Mouse (Mus musculus) adrenal gland, adult 2 months (tissue): ENCODE results near the gene Tcf12. TPM values are rescaled to one million over a fixed set of nuclear protein-coding genes. Genes with fewer than 3 reads are reported as not detected.

Source experiments
- DNase-seq: peaks from one replicate; pipeline ENCODE4 v3.0.0; 2021
- polyA plus RNA-seq: library from polyadenylated mRNA; depleted of rRNA; stranded (reverse); fragments of >200 nt; gene quantifications from 2 replicates; pipeline ENCODE4 v1.2.3, GENCODE M21; 2012
- total RNA-seq, 2 experiments: library from RNA; stranded (reverse); gene quantifications; 2 replicates each; pipeline ENCODE4 v1.2.3; 2021

The Tcf12 gene
- total and polyA plus RNA-seq, 3 experiments, result 50.2 to 97.5 (median 81.1) TPM

DNA sequence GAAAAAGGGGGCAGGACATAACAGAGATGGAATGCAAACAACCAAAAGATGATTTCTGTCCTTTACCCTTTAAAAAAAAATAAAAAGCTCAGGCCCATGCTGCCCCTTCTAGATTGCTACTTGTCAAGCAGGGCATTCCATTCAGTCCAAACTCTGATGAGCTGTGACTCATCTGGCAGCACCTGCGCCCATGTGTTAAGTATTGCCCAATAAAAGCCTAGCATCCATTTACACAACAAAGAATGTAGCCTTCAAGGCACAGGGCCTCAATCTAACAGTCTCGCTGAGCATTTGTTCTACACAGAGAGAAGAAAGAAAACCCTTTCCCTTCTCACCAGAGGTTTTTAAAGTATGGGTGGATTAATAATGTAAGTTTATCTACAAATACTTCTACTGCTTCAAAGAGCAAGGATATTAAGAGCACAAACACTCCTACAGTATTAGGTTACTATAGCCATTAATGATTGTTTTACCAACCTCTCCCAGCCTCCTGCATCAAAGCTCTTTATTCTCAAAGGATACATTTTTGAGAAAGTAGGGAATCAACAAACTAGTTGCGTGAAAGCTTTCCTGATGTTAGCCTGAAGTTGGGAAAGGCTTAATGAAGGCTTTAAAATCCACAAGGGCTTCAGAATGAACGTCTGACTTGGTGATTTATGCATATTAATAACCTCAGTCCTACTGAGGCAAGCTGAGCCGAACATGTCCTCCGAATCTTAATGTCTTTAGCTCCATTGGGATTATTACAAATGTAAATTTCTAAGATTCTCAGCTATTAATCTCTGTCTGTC lies 195.6 kb downstream of the Tcf12 start:
- DNase-seq, result peak; percentile 24

DNA sequence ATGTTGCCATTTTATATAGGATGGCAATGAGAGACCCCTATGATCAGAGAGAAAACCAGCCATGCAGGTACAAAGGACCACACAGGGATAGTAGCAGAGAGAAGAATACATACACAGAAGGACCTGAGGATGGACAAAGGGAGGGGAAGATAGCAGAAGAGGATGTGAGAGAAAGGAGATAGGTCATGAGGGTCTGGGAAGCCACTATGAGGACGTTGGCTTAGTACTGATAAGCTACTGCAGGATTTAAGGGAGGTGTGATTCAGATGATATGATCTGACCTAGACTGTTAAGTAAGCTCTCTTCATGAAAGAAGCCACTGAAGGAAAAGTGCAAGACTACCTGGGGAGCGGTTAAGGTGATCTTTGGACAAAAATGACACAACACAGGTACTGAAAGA lies 205.1 kb downstream of the Tcf12 start:
- no peak for DNase-seq

DNA sequence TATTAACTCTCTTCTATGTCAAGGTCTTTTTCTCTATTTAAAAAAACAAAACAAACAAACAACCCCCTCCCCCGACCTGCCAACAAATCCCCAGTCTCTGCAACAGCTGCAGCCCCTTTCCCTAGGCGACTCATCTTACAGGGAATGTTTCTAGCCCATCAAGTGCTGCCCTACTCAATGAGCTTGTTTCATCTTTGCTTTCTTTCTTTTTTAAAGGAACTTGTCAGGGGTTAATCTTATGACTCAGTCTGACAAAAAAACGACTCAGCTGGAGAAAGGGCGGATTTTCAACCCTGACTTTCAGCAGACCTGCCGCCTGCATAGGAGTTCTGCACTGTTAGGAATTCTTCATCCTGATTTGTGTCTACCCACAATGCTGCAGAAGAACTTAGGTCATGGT lies 212.8 kb downstream of the Tcf12 start:
- DNase-seq, result no peak

DNA sequence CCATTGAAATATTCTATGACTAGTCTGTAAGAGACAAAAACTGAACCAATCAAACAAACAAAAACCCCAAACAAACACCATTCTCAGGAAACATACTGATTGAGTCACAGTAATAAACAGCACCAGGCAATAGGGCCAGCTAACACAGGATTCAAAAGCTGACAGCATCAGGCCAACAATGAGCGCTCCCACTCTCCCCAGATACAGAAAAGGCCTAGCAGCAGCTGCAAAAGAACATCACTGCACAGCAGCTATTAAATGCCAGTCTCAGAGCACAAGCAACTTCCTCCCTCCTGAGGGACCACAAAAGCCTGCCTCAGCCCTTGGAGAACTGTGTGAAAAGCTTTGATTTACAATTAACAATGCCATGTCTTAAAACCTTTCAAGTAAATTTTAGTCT lies 214.3 kb downstream of the Tcf12 start:
- DNase-seq, result no peak

DNA sequence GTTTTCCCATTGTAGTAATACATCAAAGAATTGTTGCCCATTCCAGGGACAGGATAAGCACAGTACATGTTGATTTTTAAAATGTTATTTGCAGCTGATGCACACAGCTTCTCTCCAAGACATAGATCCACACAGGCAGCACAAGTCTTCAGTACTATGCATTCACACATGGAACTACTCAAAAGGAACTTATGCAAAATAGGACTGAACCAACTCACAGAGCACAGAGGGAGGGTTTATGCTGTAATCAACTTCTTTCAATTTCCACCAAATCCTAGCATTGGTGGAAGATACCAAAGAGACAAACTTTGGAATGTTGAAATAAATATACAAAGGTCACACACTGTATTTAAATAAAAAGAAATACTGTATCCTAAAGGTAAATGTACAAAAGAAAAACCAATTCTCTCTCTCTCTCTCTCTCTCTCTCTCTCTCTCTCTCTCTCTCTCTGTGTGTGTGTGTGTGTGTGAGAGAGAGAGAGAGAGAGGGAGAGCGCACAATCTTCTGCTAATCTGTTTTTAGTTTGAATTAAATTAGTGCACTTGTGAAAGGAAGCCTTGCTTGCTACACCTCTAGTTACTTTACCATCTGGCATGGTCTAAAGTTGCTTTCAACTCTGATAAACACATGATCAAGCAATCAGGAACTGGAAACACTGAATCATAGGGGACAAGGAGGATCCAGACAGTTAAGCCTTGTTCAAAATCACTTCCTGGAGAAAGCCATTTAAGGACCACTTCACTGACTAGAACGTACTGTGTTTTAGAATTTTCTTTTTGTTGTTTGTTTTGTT lies 215.5 kb downstream of the Tcf12 start:
- DNase-seq, result peak; percentile 10

DNA sequence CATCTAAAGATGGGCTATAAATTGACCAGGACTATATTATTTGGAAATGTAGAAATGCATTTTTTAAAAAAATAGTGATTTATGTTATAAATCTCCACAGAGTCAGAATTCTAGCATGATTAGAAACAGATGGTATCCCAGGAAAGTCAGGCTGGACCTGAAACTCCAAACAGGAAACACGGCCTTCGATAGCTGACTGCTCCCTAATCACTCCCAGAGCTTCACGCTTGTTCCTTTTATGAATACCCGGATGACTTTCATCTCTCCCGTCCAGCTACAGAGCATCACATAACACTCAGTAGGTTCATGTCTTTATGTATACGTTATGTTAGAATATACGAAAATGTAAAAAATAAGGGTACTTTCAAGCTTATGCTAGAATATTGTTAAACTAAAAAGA lies 216.4 kb downstream of the Tcf12 start:
- DNase-seq, result no peak

DNA sequence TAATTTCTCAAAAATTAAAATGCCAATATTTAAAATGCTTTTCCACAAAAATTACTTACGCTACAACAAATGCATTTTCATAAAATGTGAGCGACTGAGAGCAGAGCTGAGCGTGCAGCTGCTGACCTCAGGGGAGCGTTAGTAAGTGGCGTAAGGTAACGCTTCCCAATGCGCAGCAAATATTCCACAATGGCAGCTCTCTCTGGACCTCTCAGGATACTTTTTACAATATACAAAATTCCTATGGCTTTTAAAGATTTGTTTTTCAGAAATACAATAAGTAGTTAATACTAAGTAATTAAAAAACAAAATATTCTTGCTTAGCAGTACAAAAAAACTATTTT lies 216.8 kb downstream of the Tcf12 start:
- no peak for DNase-seq

DNA sequence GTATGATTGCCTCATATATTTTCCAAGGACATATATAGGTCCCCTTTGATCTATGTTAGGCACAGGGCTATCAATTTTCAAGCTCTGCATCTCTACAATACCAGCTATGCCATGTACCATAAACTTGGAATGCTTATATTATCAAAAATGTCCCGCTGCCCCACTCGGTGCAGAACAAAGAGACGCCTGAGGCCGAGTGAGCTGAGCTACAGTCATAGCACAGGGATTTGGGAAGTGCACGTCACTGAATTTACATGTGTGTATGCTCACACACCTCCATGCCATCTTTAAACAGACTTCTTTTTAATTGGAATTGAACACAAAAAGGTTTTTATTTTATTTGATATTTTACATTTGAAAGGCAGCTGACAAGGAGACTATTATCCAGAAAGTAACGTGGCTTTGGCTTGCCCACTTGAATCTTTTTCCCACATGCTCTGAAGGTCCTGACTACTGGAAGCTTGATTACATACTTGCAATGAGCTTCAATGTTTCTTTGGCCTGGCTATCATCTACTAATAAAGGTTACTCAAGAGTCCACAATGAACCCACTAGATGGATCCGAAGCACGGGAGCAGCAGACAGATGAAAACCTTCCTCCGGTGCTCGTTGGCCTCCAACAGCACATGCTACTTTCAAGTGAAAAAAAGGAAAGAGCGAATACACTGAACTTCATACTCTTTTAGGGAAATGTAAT lies 217.3 kb downstream of the Tcf12 start:
- DNase-seq, result no peak

DNA sequence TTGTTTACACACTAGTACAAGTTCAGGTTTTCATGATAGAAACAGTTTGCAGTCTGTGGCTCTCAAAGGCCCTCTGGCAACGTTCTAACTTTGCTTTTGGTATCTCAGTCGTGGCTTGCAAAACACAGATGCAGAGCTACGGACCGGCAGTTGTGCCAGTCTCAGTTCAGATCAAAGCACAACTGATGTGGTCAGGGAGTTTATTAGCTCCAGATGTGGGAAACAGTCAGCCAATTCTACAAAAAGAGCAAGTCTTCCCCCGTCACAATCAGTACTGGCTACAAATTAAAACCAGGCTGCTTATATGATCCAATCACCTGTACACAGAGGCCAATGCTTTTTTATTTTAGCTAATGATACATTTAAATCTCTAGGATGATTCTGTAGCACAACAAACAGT lies 223.2 kb downstream of the Tcf12 start:
- peak; percentile 13 for DNase-seq

DNA sequence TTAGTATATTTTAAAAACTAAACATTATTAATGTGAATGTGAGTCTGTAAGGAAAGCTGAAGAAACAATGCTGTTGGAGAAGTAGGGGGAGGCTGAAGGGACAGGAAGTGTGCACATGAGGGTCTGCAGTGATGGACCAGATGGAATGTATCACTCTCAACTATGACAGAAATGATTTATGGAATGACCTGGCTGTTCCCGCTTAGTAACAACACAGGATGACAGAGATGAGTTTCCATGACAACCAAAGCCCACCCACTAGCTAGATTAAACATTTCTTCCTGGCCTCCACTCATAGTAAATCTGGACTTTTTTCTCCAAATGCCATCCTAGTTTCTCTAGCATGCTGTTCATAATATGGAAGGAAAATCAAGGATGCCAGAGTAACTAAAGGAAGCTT lies 231.0 kb downstream of the Tcf12 start:
- DNase-seq, result no peak

DNA sequence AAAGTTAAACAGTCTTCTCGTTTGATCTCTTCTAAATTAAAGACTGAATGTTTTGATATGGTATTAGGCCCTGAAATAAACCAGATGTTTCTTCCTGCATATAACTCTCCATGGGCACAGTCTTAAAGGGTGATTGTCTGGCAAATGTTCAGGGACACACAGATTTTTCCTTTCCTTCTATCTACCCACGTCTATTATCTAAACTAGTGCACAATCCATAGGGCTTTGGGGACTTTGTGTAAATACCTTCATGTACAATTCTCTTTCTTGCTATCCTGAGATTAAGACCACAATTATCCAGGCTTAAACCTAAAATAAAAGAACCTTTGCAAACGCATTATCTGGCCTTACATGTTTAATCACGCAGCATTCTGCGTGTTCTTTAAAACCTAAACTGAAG lies 231.7 kb downstream of the Tcf12 start:
- no peak for DNase-seq

DNA sequence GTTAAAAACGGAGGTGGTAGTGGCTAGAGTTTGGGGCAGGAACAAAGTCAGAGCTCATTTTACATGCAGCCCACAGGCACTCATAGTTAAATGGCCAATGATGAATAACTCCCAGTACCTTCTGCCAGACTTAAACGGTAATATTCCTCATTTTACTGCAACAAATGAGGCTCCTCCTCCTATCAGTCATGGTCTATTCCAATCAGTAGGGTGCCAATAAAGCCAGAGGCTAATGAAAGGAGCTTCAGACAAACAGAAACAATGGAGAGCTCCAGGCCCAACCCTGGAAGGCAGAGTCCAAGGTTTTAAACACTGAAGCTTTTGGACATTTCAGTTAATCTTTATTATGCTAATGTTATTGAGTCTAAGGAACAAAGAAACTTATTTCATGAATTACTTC lies 232.3 kb downstream of the Tcf12 start:
- no peak for DNase-seq

DNA sequence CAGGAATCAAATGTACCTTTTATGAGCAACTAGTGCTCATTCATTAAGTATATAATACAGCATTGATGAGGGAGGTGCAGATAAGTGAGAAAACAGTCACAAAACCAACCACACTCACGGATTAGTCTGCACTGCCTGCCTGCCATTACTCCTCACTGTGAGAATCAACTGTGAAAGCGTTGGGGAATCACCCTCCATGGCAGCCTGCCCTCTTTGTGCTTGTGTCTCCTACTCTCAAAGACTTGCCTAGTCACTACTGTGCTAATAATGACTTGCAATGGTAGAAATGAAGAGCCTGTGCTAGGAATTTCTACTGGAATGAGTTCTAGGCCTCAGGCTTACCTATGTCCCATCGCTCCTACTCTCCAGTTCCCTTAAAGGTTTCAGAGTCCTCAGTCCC lies 233.8 kb downstream of the Tcf12 start:
- DNase-seq, result no peak

DNA sequence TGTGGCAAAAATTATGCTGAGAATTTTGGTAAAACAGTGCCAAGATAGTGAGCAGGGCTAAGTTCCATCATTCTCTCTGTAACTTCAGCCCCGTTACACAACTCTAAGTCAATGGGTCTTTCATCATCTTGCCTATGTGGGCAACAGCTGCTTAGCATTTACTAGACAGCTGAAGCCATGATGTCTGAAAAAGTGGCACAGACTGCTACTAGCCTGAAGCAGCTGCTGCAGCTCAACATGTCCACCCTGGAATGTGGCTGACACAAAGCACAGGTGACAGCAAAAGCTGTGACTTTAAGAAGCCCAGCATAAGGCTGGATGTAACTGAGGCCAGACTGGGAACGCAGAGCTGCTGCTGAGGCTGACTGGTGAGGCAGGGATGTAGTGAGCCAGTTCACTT lies 236.9 kb downstream of the Tcf12 start:
- DNase-seq, result peak; percentile 13

DNA sequence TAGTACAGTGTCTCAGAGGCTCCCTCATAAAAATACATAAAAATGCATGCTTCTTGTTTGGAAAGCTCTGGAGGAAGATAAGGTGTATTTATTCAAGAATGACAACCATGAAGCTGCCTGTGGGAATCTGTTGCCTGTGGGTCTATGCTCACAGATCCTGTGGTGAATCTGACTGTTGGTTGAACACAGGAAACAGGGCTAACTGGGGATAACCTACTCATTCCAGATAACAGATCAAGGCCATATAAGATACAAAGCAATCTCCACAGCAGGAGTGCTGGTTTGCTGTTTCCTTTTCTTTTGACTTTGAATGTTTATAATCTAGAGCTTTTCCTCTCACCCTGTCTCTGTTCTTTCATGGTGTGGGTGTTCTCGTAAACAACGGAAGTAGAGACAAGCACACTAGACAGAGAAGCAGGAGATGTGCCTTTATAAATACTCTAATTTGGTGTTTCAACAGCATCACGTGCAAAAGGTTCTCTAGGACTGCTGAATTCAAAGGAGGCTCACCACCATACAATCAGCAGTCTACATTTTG lies 237.6 kb downstream of the Tcf12 start:
- DNase-seq, result no peak

DNA sequence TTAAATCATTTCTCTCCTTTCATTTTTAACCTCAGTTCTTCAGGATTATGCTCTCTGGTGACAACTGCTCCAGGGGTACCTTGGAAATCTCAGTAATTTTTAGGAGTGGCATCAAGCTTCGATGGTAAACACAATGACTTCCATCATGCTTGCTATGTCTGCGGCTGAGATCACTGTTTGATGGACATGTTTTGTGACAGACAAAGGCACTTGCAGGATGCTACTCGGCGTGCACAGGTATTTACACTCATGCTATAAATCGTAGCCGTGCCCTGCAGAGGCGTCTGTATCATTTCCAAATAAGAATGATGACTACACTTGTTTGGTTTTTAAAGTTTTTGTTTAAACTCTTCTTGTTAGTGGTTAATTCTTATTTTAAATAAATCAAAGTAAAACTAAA lies 248.3 kb downstream of the Tcf12 start:
- no peak for DNase-seq

DNA sequence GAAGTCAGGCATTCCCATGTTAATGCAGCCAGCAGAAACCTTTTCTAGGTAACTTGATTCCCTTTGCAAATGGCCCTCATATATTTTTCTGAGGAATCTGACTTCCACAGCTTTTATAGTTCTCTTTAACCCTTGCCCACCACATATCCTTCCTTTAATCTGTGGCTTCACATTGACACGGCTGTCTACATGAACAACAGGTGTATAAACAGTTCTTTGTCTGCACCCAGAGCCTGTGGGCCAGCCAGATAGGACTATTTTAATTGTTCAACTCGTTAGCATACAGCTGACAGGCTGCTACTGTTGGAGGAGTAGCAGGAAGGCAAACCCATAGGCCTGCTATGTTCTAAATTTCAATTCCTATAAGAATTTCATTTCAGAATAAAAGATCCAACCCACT lies 250.0 kb downstream of the Tcf12 start:
- DNase-seq, result no peak

DNA sequence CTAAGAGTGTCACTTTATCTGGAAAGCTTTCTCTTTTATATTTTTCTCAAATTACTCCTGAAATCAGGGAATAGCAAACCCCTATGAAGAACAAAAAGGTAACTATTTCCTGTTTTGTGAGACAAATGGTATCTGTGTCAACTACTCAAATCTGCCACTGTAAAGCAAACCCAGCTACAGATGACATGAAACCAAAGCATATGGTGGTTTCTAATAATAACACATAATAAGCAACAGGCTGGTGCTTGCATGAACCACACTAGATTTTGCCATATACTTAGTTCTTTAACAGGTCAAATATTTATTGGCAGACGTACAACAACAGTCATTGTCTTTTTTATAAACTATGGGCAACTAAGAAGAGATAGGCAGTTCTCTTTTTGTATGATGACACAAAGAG lies 253.7 kb downstream of the Tcf12 start:
- no peak for DNase-seq

DNA sequence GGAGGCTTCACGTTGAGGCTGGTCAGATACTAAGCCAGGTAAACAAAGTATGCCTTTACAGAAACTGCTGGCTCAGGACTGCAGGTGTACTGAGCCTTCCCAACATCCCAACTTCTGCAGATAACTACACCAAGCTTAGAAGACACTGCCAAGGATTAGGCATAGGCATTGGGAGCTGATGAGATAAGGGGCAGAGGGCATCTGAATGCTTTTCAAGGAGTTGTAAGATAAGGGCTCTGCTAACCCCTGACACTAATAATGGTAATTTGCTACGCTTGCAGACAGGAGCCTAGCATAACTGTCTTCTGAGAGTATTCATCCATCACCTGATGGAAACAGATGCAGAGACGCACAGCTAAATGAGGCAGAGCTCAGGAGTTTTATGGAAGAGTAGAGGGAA lies 257.8 kb downstream of the Tcf12 start:
- DNase-seq, result no peak

DNA sequence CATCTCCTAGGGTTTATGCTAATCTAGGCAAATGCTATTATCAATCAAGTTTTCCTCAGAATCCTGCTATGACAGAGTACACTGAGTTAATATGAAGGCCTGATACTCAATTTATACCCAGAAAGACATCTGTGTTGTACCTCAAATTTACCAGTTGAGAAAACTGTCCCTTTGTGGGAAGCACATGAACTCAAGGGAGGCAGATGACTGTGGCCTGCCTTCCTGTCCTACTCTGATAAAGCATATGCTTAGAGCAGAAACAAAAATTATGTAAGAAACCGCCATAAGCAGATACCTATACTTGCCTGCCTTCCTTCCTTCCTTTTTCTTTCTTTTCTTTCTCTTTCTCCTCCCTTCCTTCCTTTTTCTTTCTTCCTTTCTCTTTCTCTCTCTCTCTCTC lies 261.4 kb downstream of the Tcf12 start:
- no peak for DNase-seq

DNA sequence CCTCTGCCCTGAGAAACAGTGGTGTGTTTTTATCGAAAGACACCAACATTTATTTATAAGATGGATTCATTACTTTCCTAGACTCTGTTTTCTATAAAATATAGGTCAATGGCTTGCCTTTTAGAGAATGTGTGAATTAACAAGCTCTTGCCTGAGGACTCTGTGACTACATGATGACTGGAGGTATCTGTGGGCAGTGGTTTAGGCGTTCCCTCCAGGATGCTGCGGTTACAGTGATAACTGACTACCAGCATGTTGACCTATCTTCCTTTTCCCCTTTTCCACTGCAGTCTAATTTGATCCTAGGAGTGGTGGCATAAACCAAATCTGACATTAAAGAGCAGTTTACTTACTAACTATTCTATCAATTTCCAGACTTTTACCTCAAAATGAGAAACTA lies 263.3 kb downstream of the Tcf12 start:
- DNase-seq, result no peak

DNA sequence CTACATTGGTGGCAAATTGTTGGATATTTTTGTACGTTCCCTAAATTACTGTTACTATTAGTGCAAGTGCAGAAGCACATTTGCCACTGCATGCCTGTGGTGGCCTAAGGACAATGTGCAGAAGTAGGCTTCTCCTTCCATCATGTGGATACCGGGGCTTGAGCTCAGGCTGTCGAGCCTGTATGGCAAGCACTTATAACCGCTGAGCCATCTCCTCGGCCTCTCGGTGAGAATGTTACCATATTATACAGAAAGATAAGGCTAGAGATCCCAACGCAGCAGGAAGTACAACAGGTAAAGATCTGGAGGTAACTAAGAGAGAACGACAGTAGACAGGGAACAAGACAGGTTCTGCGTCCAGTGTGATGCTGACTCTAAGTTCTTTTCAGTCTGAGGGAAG lies 263.8 kb downstream of the Tcf12 start:
- no peak for DNase-seq

DNA sequence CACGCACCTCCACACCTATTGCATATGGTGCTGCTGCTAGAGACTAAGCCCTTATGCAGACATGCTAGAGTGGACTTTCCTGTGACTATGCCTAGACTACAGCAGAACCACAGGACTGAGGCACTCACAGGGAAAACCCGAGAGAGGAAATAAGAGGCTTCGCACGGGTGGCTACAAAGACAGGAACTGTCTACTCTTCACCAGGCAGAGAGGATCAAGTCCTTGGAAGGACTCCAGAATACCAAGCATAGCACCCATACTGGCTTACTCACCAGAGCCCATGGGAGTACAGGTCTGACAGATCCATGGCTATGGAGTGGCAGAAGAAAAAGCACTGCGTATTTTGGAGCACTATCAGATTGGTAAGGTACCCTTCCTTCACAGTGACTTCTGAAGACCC lies 269.8 kb downstream of the Tcf12 start:
- peak; percentile 8 for DNase-seq
